Mouse (Mus musculus): ENCODE measurements around the gene Eps15l1.

Gene Eps15l1

DNA sequence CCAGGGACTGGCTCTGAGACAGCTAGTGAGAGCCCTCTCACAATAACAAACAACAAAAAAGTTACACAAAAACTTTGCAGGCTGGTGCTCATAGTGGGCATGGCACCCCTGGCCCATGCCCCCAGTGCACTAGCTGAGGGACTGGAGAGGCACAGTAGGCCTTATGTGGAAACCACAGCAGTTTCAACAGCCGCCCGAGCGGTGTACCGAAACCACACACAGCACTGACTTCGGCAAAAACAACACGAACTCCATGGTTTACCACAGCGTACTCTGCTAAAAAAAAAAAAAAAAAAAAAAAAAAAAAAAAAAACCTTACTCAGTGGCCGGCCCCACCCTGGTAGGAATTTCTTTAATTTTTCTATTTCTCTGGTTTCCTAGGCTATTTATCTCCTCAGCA lies 70.5 kb downstream of the Eps15l1 start:
- DNase-seq (ENCODE audit: low read depth, low spot score), result no peak

DNA sequence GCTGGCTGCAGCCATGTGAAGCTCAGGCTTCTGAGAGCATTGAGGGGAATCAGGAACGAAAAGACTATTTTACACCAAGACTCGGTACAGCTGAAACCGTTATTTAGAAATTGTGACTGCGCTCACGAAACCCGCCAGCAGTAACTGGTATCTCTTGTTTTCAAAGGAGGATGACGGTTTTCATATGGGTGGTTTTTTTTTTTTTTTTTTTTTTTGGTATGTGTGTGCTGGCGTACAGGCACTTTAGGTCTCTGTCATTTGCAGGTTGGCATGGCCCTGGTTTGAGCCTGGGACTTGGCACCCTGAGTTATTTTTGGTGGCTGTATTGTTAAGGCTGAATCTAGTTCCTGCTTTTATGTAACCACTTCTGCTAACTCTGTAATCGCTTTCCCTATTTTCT lies 71.4 kb downstream of the Eps15l1 start:
- no peak for DNase-seq (ENCODE audit: low read depth, low spot score)

- DNase-seq (ENCODE audit: low read depth, low spot score), result no peak
Measured at GRCm38 (mm10) chr8:72348956-72349355, 72.3 kb downstream of the Eps15l1 start.

- no peak for DNase-seq (ENCODE audit: low read depth, low spot score)
Measured at GRCm38 (mm10) chr8:72348114-72348513, 73.1 kb downstream of the Eps15l1 start.

DNA sequence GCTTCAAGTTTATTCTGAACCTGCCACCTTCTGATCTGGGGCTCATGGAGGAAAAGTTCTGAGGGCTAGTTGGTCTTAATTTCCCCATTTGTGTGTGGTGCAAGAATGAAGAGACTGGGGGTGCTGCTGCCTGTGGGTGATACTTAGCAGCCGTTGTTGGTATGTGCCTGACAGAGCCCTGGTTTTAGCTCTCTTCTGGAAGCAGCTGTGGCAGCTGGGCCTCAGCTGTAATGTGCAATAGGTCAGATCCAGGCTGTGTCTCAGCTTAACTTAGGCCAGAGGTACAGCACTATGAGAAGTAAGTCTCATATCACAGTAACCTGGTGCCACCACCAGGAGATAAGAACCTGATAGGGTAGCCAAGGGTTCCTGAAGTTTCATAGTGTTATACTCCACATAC lies 73.7 kb downstream of the Eps15l1 start:
- no peak for DNase-seq (ENCODE audit: low read depth, low spot score)

GRCm38 (mm10) chr8:72343725-72344124 lies 77.5 kb downstream of the Eps15l1 start:
- DNase-seq (ENCODE audit: low read depth, low spot score), result no peak

- DNase-seq (ENCODE audit: low read depth, low spot score), result no peak
Measured at GRCm38 (mm10) chr8:72342556-72343300, 78.5 kb downstream of the Eps15l1 start.

DNA sequence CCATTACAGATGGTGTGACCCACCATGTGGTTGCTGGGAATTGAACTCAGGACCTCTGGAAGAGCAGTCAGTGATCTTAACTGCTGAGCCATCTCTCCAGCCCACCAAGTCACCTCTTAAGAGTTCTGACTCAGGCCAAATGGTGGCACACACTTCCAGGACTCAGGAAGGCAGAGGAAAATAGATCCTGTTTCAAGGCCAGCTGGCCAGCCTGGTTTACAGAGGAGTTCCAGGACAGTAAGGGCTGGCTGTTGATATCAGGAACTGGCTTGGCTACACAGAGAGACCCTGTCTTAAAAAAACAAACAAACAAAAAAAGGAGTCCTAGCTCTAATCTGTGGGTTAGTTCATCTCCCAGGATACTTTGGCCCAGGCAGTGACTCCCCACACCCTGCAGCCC lies 84.2 kb downstream of the Eps15l1 start:
- DNase-seq (ENCODE audit: low read depth, low spot score), result no peak

DNA sequence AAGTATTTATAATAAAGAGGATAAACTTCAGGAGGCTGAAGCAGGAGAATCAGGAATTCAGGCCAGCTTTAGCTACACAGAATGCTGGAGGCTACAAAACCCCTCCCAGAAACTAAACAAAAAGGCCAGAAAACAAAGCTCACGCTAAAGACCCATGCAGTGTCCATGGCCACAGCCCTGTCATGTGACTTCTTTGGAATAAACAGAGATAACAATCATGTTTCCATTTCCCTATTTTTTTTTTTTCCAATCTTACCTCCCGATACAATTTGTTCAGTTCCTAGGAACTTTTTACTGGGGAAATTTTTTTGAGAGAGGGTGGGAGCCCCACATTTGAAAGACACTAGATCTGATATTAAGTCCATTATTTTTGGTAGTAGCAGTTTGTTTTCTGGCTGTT lies 85.0 kb downstream of the Eps15l1 start:
- DNase-seq (ENCODE audit: low read depth, low spot score), result no peak

DNA sequence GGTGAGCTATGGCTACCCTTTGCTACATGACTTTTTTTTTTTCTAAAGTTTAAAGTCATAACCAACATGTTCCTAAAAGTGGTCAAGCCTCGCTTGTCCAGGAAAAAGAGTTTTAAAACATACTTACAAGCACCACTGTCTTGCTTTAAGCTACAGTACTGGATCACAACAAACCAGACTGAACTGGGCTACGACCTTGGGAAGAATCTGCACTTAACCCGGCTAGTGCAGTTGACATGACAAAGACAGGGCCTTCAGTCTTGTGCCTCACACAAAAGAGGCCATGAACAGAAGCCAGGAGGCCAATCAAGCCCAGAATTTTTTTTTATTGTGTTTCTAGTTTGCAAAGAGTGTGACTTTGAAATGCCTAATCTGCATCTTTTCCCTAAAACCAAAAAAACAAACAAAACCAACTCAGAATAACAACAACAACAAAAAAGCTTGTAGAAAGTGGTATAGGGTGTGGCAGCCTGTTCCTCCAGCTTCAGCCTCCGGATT lies 87.1 kb downstream of the Eps15l1 start:
- DNase-seq (ENCODE audit: low read depth, low spot score), result no peak

DNA sequence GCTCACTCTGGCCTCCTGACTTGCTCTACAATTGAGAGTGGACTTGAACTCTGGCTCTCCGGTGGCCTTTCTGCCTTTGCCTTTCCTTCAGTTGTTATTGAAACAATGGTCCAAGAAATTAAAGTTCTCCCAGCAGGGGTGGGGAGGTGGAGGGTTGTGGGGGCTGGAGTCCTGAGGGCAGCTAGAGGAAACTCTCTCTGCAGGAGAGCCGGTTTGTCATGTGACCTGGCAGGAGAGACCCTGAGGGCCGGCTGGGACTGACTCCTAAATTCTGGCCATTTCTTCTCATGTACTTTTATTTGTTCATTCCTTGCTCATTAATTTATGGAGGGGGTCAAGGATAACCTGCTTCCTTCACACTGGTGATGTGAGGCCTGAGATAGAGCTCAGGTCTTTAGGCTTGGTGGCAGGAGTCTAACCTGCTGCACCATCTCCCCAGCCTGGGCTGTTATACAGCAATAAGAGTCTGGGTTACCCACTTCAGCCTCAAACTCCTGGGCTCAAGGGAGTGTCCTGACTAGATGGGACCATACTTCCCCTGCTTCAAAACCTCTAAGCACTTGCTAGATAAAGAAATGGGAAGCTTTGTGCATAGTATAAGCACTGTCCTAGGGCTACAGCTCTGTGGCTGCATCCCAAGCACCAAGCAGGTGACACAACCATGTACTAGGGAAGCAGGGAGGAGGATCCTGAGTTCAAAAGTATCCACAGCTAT lies 87.7 kb downstream of the Eps15l1 start:
- no peak for DNase-seq (ENCODE audit: low read depth, low spot score)

DNA sequence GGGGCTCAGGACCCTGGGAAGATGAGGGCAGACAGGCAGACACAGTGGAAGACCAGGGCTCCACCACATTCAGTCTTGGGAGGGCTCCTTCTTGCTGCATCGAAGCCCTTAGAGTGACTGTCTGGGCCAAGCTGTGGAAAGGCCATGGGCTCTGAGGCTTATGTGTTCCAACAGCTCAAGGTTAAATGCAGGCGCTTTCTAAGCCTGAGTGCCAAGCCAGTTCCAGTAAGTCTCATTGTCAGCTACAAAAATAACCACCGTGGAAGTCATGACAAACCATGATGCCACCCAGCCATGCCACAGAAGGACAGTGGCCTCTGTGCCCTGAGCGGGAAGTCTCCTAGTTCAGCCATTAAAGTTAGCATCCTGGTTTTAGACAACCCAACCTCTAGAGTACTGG lies 89.6 kb downstream of the Eps15l1 start:
- DNase-seq (ENCODE audit: low read depth, low spot score), result no peak

DNA sequence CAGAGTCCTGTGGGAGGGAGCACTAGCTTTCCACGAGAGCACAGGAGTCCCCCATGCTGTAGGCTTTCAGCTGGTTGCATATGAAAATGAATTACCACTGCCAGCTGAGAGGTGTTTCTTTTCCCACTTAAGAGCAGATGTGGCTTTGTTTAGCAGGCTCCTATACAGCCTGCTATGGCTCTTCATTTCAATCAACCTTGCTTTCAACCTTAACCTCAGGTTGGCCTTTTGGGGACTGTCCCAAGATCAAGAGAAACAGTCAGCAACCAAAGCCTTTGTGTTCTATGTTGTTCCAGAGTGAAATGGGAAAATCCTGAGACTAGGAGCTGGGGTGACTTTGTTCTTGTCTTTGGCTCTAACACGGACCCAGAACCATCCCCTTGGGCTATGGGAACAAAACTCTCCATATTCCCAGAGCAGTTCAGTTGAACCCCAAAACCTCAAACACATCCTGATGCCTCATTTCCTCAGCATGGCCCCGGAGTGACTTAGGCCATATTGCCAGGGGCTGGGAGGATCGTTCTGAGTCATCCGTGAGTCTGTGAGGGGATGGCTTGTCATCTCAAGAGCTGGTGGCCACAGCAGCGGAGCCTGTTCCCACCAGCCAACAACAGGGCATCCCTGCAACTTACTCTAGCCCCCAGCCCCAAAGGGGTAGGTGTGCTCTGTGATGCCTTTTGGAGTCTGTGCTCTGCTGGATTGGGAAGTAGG lies 90.3 kb downstream of the Eps15l1 start:
- no peak for DNase-seq (ENCODE audit: low read depth, low spot score)

DNA sequence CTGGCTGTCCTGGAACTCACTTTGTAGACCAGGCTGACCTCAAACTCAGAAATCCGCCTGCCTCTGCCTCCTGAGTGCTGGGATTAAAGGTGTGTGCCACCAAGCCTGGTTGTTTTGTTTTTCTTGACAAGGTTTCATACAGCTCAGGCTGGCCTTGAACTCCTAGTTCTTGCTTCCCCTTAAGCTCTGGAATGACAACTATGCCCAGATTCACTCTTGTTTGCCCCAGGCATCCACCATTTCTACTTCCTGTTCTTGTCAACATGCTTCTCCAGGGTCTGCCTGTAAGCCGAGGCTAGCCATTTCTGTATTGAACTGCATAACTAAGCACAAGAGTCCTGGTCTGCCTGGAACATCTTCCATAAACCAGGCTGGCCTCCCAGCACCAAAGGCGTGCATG lies 92.1 kb downstream of the Eps15l1 start:
- no peak for DNase-seq (ENCODE audit: low read depth, low spot score)

GRCm38 (mm10) chr8:72324708-72325107 lies 96.6 kb downstream of the Eps15l1 start:
- DNase-seq (ENCODE audit: low read depth, low spot score), result no peak

DNA sequence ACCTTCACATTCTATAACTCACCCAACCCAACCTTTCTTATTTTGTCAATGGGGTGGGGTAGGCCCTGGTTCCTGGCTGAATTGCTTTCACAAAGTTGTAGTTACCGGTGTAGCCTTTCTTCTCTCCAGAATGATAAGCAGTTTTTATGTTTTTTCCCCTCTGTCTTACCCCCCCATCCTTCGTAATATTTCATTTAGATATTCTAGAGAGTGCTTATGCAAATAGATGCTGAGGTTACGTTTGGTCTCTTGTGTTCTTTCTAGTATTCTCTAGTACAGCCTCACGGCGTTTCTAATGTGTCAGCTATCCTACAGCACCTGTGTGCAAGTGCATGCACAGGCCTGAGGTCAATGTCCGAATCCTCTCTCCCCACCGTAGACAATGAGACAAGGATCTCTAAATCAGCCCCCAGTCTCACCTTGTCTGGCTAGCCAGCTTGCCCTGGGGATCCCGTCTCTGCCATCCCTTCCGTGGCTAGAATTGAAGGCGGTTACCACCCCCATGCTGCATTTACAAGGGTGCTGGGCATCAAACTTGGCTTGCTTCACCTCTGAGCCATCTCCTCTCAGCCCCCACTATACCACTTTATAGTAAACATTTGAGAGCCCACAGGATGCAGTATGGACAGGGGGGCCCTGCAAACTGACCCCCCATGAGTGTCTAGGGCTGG lies 97.1 kb downstream of the Eps15l1 start:
- no peak for DNase-seq (ENCODE audit: low read depth, low spot score)

- DNase-seq (ENCODE audit: low read depth, low spot score), result no peak
Measured at GRCm38 (mm10) chr8:72323131-72323725, 98.0 kb downstream of the Eps15l1 start.

DNA sequence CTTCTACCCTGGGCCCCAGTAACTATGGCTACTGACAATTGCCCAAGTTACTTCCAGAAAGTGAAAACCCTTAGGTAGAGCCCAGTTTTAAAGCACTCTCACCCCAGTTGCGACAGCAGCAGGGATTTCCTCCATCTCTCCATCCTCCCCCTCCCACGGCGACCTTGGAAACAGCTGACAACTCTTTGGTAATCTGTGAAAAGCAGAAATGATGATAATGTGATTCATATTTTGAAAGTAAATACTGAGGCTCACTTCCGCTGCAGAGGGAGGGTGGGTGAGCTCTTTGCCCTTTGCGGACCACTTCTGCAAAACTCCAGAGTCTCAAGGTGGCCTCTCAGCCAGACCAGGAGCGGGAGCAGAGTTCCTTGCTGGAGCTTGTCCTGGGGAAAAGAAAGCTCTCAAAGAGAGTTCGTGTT lies 98.8 kb downstream of the Eps15l1 start:
- DNase-seq (ENCODE audit: low read depth, low spot score), result no peak

- DNase-seq (ENCODE audit: low read depth, low spot score), result no peak
Measured at GRCm38 (mm10) chr8:72321635-72322441, 99.4 kb downstream of the Eps15l1 start.

GRCm38 (mm10) chr8:72320803-72321583 lies 100.3 kb downstream of the Eps15l1 start:
- DNase-seq (ENCODE audit: low read depth, low spot score), result no peak
